Mouse (Mus musculus) embryonic facial prominence, embryonic 14.5 days (tissue): Measurements from ENCODE around the gene Hist2h2aa2. TPM values are rescaled to one million over a fixed set of nuclear protein-coding genes. Genes with fewer than 3 reads are reported as not detected.

Experiments
- ATAC-seq: fragments of 200-750 bp; cut with Nextera tagmentation; 2 replicates; pipeline ENCODE4 v1.8.0; 2017; ENCODE audit warnings: low read depth, moderate number of reproducible peaks, moderate TSS enrichment
- DNase-seq: peaks from one replicate; pipeline ENCODE4 v3.0.0-alpha.2; 2015; ENCODE audit warnings: low spot score
- H3K27ac ChIP-seq: fragments of 300-500 bp; sonication (generic); replicated peaks from 2 replicates; pipeline ENCODE4 v1.5.1; 2014; ENCODE audit warnings: low read depth, mild to moderate bottlenecking, low read length, moderate library complexity
- H3K27me3 ChIP-seq: fragments of 300-500 bp; sonication (generic); replicated peaks from 2 replicates; pipeline ENCODE4 v1.6.1; 2014; ENCODE audit warnings: low read length; ENCODE audit not compliant: control insufficient read depth, insufficient read depth
- H3K36me3 ChIP-seq: fragments of 300-500 bp; sonication (generic); 2 replicates; pipeline ENCODE4 v1.6.1; 2014; ENCODE audit warnings: low read length, mixed read lengths; ENCODE audit not compliant: control insufficient read depth, insufficient read depth
- H3K4me1 ChIP-seq: fragments of 300-500 bp; sonication (generic); 2 replicates; pipeline ENCODE4 v1.6.1; 2014; ENCODE audit warnings: antibody characterized with exemption, low read length; ENCODE audit not compliant: control insufficient read depth, insufficient read depth
- H3K4me2 ChIP-seq: fragments of 300-500 bp; sonication (generic); 2 replicates; pipeline ENCODE4 v1.6.1; 2014; ENCODE audit warnings: low read depth, mild to moderate bottlenecking, low read length, moderate library complexity, mixed read lengths
- H3K4me3 ChIP-seq: fragments of 300-500 bp; sonication (generic); 2 replicates; pipeline ENCODE4 v1.5.1; 2014; ENCODE audit warnings: low read depth, mild to moderate bottlenecking, low read length
- H3K9ac ChIP-seq: fragments of 300-500 bp; sonication (generic); 2 replicates; pipeline ENCODE4 v1.6.1; 2014; ENCODE audit warnings: low read depth, mild to moderate bottlenecking, low read length, moderate library complexity, mixed read lengths
- H3K9me3 ChIP-seq: fragments of 300-500 bp; sonication (generic); 2 replicates; pipeline ENCODE4 v1.6.1; 2016; ENCODE audit warnings: low read length; ENCODE audit not compliant: control insufficient read depth
- WGBS: fragments of 180-500 bp; shearing (Covaris S2); extraction: QIAGEN DNeasy Blood & Tissue Kit; methylation state at CpG from one replicate; pipeline ENCODE4 v1.1.7; 2014; 5-methylcytosine and 5-hydroxymethylcytosine counted together
- microRNA-seq: library from miRNA; unstranded; fragments of <30 nt; microRNA quantifications from one replicate; pipeline ENCODE4, GENCODE M21; 2016; ENCODE audit warnings: borderline number of aligned reads
- polyA plus RNA-seq: library from polyadenylated mRNA; unstranded; fragments of >200 nt; fragmentation: Nextera tagmentation; extraction: Ambion mirVana; gene quantifications from 2 replicates; pipeline ENCODE4 v1.2.1, GENCODE M21; 2014

Hist2h2aa2 gene
- polyA plus RNA-seq, 1 experiment from 2014 or later = 57.6 TPM

DNA sequence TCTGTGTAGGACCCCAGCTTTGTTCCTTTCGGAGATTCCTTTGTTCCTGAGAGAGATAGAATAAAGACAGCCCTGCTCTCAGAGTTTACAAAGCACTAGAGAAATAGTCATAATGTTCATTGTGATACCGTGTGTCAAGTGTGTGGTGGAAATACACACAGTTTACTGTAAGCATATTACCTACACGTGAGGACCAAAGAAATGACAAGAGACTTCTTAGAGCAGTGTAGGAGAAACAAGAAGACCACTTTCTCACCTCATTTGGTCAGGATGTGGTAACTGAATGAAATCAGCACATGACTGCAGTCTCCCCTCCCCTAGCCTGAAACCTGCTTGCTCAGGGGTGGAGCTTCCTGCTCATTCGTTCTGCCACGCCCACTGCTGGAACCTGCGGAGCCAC is 41.9 kb downstream of the Hist2h2aa2 start:
- peaks cover 13% of the 10 kb centered on the region for H3K4me1 ChIP-seq
- peak overlapping the region; percentile 77 for H3K4me3 ChIP-seq
- peak; percentile 27; the same call in 1 of the 2 replicates for ATAC-seq
- H3K9ac ChIP-seq = peak overlapping the region; percentile 52
- no peaks in the 10 kb centered on the region for H3K36me3 ChIP-seq
- 6% methylated on average over 4 of the region's 6 CpGs for WGBS
- peak overlapping the region; percentile 91 for H3K4me2 ChIP-seq
- no peaks in the 10 kb centered on the region for H3K9me3 ChIP-seq
- no peaks in the 10 kb centered on the region for H3K27me3 ChIP-seq
- 0 out of 2 replicates have a peak overlapping the region, but pooled peaks have one; percentile 44 for H3K27ac ChIP-seq
- no peak for DNase-seq

DNA sequence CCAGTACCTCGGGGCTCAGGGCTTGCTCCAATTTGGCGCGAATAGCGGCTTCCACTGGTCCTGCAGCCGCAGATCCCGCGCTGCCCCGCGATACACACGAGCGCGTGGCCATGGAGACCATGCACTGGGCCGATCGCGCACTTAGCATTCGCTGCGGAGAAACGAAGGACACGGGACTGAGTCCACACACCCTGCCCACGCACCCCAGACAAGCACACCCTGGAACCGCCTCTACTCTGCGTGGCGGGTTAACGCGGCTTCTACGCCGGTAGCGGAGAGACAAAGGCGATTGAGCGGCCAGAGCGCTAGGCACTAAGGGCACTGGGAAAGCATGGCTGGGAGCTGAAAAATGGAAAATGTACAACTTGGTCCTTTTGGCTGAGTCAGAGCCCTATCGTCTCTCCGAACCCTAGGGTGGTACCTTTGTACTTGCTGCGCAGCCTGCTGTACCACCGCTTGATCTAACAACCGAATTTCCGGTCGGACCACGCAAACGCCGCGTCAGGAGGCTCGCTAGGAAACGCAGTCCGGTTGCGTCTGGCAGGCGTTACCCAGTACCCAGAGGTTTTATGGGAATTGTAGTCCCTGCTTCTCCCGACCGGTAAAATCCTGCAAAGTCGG is 42.8 kb downstream of the Hist2h2aa2 start:
- no peaks in the 10 kb centered on the region for H3K36me3 ChIP-seq
- WGBS = under 1% methylated on average over 50 of the region's 50 CpGs
- H3K9me3 ChIP-seq = no peaks in the 10 kb centered on the region
- peak overlapping the region; percentile 91 for H3K4me2 ChIP-seq
- ATAC-seq (peak; percentile 95), DNase-seq (peak; percentile 97)
- H3K4me1 ChIP-seq = peaks cover 13% of the 10 kb centered on the region
- no peaks in the 10 kb centered on the region for H3K27me3 ChIP-seq
- peak overlapping the region; percentile 77 for H3K4me3 ChIP-seq
- H3K27ac ChIP-seq = peak overlapping the region; percentile 98
- peak overlapping the region; percentile 89 for H3K9ac ChIP-seq

DNA sequence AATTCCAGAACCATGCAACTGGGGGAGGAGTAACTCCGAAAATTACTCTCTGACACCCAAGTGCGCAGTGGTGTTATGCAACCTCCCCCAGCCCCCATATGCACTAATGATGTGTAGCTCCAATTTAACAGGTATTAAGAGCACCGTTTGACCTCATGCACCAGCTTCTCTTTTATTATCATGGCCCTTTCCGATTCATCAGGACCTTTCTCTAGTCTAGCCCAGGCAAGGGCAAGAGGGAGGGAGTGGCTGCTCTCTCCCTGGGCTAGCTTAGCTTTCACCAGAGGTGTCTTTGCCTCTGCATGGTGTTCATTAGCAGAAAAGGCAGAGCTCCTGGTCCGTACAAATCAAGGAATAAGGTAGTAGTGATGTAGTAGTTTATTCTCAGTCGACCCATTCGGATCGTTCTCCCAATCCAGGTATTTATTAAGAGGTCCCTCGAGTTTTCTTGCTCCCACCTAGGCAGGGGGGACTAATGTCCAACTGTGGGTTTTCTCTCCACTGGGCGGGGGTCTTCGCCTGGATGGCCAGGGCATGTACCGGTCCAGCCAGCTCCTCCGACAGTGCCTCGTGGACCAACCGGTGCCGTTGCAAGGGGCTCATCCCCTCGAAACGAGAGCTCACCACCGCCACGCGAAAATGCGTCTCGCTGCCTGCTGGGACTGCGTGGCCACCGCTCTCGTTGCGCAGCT is 43.5 kb downstream of the Hist2h2aa2 start:
- peak overlapping the region; percentile 98 for H3K27ac ChIP-seq
- H3K4me1 ChIP-seq = peaks cover 13% of the 10 kb centered on the region
- peak overlapping the region; percentile 89 for H3K9ac ChIP-seq
- H3K4me2 ChIP-seq = peak overlapping the region; percentile 91
- ATAC-seq (no peak; the same call in 1 of the 2 replicates), DNase-seq (no peak)
- no peaks in the 10 kb centered on the region for H3K9me3 ChIP-seq
- peak overlapping the region; percentile 77 for H3K4me3 ChIP-seq
- H3K27me3 ChIP-seq = no peaks in the 10 kb centered on the region
- 16% methylated on average over 27 of the region's 27 CpGs for WGBS
- no peaks in the 10 kb centered on the region for H3K36me3 ChIP-seq

DNA sequence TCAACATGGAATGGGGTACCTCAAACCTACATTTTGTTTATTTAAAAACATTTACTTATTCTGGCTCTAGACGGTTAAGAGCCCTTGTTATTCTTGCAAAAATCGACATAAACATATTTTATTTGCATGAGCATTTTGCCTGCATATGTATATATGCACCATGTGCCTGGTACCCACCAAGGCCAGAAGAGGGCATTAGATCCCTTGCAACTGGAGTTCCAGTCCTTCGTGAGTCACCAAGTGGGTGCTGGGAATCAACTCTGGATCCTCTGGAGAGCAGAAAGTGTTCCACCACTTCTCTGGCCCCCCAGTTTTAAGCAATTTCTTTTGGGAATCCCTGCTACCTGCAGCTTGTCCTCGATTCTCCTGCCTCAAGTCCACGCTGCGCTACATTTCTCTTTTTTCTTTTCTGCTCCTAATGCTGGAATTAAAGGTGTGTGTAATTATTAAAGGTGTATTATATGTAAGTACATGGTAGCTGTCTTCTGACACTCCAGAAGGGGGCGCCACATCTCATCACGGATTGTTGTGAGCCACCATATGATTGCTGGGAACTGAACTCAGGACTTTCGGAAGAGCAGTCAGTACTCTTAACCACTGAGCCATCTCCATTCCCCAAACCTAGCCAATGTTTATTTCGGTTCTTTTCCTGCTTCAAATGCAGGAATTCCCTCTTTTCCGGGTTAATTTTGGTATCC is 44.3 kb downstream of the Hist2h2aa2 start:
- Histone ChIP-seq H3K4me1 (peaks cover 13% of the 10 kb centered on the region), H3K9me3 (no peaks in the 10 kb centered on the region), H3K4me2 (peak overlapping the region; percentile 91; the same call in 1 of the 2 replicates), H3K27ac (no peak overlapping the region), H3K4me3 (no peak overlapping the region), H3K9ac (no peak overlapping the region), H3K36me3 (peaks cover under 1% of the 10 kb centered on the region; the same call in 1 of the 2 replicates), H3K27me3 (no peaks in the 10 kb centered on the region)
- DNase-seq (no peak), ATAC-seq (no peak)
- 92% methylated on average over 11 of the region's 11 CpGs for WGBS

DNA sequence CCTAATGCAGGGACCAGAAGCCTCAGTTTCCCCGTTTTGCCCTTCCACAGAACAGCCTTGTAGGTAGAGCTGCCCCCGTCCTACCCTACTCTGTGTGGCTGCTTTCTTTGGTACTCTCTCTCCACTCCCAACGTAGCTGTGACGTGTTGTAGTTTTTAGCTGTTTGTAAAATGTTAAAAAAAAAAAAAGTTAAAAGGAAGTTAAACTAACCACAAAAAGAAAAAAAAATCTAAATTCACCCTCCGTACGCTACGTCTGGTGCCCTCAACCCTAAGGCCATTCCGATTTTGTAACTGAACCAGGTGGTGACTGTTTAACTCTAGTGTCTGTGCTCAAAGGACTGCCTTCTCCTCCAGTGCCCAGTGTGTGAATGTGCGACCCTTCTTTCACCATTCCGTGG is 45.1 kb downstream of the Hist2h2aa2 start:
- WGBS = 82% methylated on average over 10 of the region's 10 CpGs
- DNase-seq = no peak
- no peak overlapping the region for H3K27ac ChIP-seq
- no peak overlapping the region for H3K4me3 ChIP-seq
- H3K4me2 ChIP-seq = no peak overlapping the region
- no peak for ATAC-seq
- H3K4me1 ChIP-seq = peaks cover 13% of the 10 kb centered on the region
- H3K27me3 ChIP-seq = no peaks in the 10 kb centered on the region
- H3K9me3 ChIP-seq = no peaks in the 10 kb centered on the region
- H3K9ac ChIP-seq = no peak overlapping the region
- peaks cover 7% of the 10 kb centered on the region for H3K36me3 ChIP-seq

DNA sequence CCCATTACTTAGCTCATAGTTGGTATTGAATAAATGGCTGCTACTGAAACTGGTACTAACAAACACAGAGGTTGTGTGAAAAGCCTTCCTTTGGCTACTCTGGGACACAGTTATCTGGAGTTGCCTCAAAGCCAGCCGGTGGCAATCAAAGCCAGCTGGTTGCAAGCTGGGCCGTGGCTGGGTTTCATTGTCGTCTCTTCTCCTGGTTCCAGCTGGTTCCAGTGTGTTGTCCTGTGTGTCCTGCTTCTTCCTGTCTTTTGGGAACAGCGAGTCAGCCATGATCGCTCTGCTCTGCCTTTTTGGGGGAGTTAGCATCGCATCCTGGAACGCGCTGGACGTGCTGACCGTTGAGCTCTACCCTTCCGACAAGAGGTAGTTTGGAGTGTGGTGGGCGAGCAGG is 47.1 kb downstream of the Hist2h2aa2 start:
- Histone ChIP-seq H3K36me3 (peaks cover 7% of the 10 kb centered on the region), H3K9ac (no peak overlapping the region), H3K4me1 (peaks cover 10% of the 10 kb centered on the region), H3K27ac (no peak overlapping the region), H3K9me3 (no peaks in the 10 kb centered on the region), H3K4me2 (peak overlapping the region; percentile 16; the same call in 1 of the 2 replicates), H3K27me3 (no peaks in the 10 kb centered on the region), H3K4me3 (no peak overlapping the region)
- DNase-seq (no peak), ATAC-seq (no peak)
- WGBS = 48% methylated on average over 12 of the region's 12 CpGs

Small RNA genes within 50 kb of the gene (microRNA-seq; reads per million reads assigned to microRNA genes)
- gene Gm44492 = not detected
- gene Gm47311 = not detected
- not detected for gene Gm47313

Other genes starting within 250 kb of the Hist2h2aa2 start
- gene Plekho1, start 244.3 kb downstream of the Hist2h2aa2 start, polyA plus RNA-seq = 40.5 and 43.2 TPM in 2 replicates
- gene Vps45, start 181.8 kb downstream of the Hist2h2aa2 start, polyA plus RNA-seq = 24.4 and 25.7 TPM in 2 replicates
- gene Otud7b, start 135.7 kb downstream of the Hist2h2aa2 start, polyA plus RNA-seq = 17.6 and 20.0 TPM in 2 replicates
- 19.7 and 24.6 TPM in 2 replicates for gene Mtmr11, start 78.3 kb downstream of the Hist2h2aa2 start, polyA plus RNA-seq
- gene Sf3b4, start 67.9 kb downstream of the Hist2h2aa2 start, polyA plus RNA-seq = 152 and 158 TPM in 2 replicates
- 4.4 and 6.1 TPM in 2 replicates for gene Sv2a, start 59.1 kb downstream of the Hist2h2aa2 start, polyA plus RNA-seq
- gene Bola1, start 20.6 kb downstream of the Hist2h2aa2 start, polyA plus RNA-seq = 47.5 and 55.7 TPM in 2 replicates
- 0.72 and 0.78 TPM in 2 replicates for gene Hist2h2ab, start 20.4 kb downstream of the Hist2h2aa2 start, polyA plus RNA-seq
- 8.4 and 10.0 TPM in 2 replicates for gene Hist2h2ac, start 19.4 kb downstream of the Hist2h2aa2 start, polyA plus RNA-seq
- gene Hist2h2be, start 19.2 kb downstream of the Hist2h2aa2 start, polyA plus RNA-seq = 7.8 and 8.8 TPM in 2 replicates
- gene Hist2h3c2, start 1.1 kb downstream of the Hist2h2aa2 start, polyA plus RNA-seq = 5.2 and 5.3 TPM in 2 replicates
- 19.8 and 22.0 TPM in 2 replicates for gene Hist2h2aa1, start 5.2 kb upstream of the Hist2h2aa2 start, polyA plus RNA-seq
- 0.48 TPM in 1 of 2 replicates, not detected in the other for gene Hist2h3c1, start 6.4 kb upstream of the Hist2h2aa2 start, polyA plus RNA-seq
- 6.9 TPM in 2 replicates for gene Hist2h4, start 23.0 kb upstream of the Hist2h2aa2 start, polyA plus RNA-seq
- 44.3 and 57.8 TPM in 2 replicates for gene Hist2h3b, start 28.4 kb upstream of the Hist2h2aa2 start, polyA plus RNA-seq
- 8.9 and 12.7 TPM in 2 replicates for gene Hist2h2bb, start 29.5 kb upstream of the Hist2h2aa2 start, polyA plus RNA-seq
- gene Fcgr1, start 53.7 kb upstream of the Hist2h2aa2 start, polyA plus RNA-seq = 4.0 and 5.3 TPM in 2 replicates
- gene BC107364, start 212.0 kb upstream of the Hist2h2aa2 start, polyA plus RNA-seq = not detected in 2 replicates